Mouse (Mus musculus): ENCODE measurements around the gene Tnxb. TPM values are rescaled to one million over a fixed set of nuclear protein-coding genes. Genes with fewer than 3 reads are reported as not detected.

Gene Tnxb
- polyA plus RNA-seq, 1 experiment from 2014 or later: 0.62 TPM

- peaks cover 12% of the 10 kb centered on the region for H3K36me3 ChIP-seq (ENCODE audit: control insufficient read depth, insufficient read depth, low read length)
- under 1% methylated on average over 63 of the region's 66 CpGs for WGBS
- H3K9ac ChIP-seq (ENCODE audit: low read length): peak within 1 kb of the TSS; percentile 84
- H3K4me2 ChIP-seq (ENCODE audit: low read depth, low read length): peak within 1 kb of the TSS; percentile 87
- no peaks in the 10 kb centered on the region for H3K9me3 ChIP-seq (ENCODE audit: control insufficient read depth, low read length)
- peak within 1 kb of the TSS; percentile 84 for H3K4me3 ChIP-seq (ENCODE audit: low read length)
- H3K4me1 ChIP-seq (replicated peaks; ENCODE audit: control insufficient read depth, insufficient read depth, low read length): peaks cover 24% of the 10 kb centered on the region
- H3K27me3 ChIP-seq (ENCODE audit: control insufficient read depth, insufficient read depth, low read depth, low read length): no peaks in the 10 kb centered on the region
- peak within 1 kb of the TSS; percentile 36; the same call in 1 of the 2 replicates for H3K27ac ChIP-seq (ENCODE audit: low read length)
- peak; percentile 97 for ATAC-seq (ENCODE audit: low read depth)
These were observed 23.2 kb upstream of the Tnxb start, which contains the start of gene Atf6b for GRCm38 (mm10) chr17:34646906-34647787. Gene Atf6b (plus strand): TSS chr17:34647146.

GRCm38 (mm10) chr17:34648141-34648890 is 22.0 kb upstream of the Tnxb start:
- H3K4me2 ChIP-seq (ENCODE audit: low read depth, low read length): peak overlapping the region; percentile 87
- H3K9me3 ChIP-seq (ENCODE audit: control insufficient read depth, low read length): no peaks in the 10 kb centered on the region
- H3K27ac ChIP-seq (ENCODE audit: low read length): no peak overlapping the region
- H3K36me3 ChIP-seq (ENCODE audit: control insufficient read depth, insufficient read depth, low read length): peaks cover 13% of the 10 kb centered on the region
- no peaks in the 10 kb centered on the region for H3K27me3 ChIP-seq (ENCODE audit: control insufficient read depth, insufficient read depth, low read depth, low read length)
- 80% methylated on average over 16 of the region's 16 CpGs for WGBS
- peaks cover 24% of the 10 kb centered on the region for H3K4me1 ChIP-seq (replicated peaks; ENCODE audit: control insufficient read depth, insufficient read depth, low read length)
- H3K4me3 ChIP-seq (ENCODE audit: low read length): no peak overlapping the region
- no peak overlapping the region for H3K9ac ChIP-seq (ENCODE audit: low read length)
- ATAC-seq (ENCODE audit: low read depth): no peak

- Histone ChIP-seq H3K9me3 (ENCODE audit: control insufficient read depth, low read length) (no peaks in the 10 kb centered on the region), H3K4me1 (replicated peaks; ENCODE audit: control insufficient read depth, insufficient read depth, low read length) (peaks cover 23% of the 10 kb centered on the region), H3K9ac (ENCODE audit: low read length) (no peak overlapping the region), H3K27me3 (ENCODE audit: control insufficient read depth, insufficient read depth, low read depth, low read length) (no peaks in the 10 kb centered on the region), H3K4me3 (ENCODE audit: low read length) (no peak overlapping the region), H3K4me2 (ENCODE audit: low read depth, low read length) (no peak overlapping the region), H3K36me3 (ENCODE audit: control insufficient read depth, insufficient read depth, low read length) (peaks cover 13% of the 10 kb centered on the region), H3K27ac (ENCODE audit: low read length) (no peak overlapping the region)
- no peak for ATAC-seq (ENCODE audit: low read depth)
- 80% methylated on average over 18 of the region's 18 CpGs for WGBS
These were observed 21.1 kb upstream of the Tnxb start for GRCm38 (mm10) chr17:34649106-34649864.

- Histone ChIP-seq H3K4me1 (replicated peaks; ENCODE audit: control insufficient read depth, insufficient read depth, low read length) (peaks cover 26% of the 10 kb centered on the region), H3K9ac (ENCODE audit: low read length) (no peak overlapping the region), H3K27ac (ENCODE audit: low read length) (no peak overlapping the region), H3K4me2 (ENCODE audit: low read depth, low read length) (no peak overlapping the region), H3K4me3 (ENCODE audit: low read length) (no peak overlapping the region), H3K9me3 (ENCODE audit: control insufficient read depth, low read length) (no peaks in the 10 kb centered on the region), H3K36me3 (ENCODE audit: control insufficient read depth, insufficient read depth, low read length) (peaks cover 13% of the 10 kb centered on the region), H3K27me3 (ENCODE audit: control insufficient read depth, insufficient read depth, low read depth, low read length) (no peaks in the 10 kb centered on the region)
- no peak for ATAC-seq (ENCODE audit: low read depth)
- WGBS: 91% methylated on average over 14 of the region's 14 CpGs
These were observed 19.6 kb upstream of the Tnxb start for GRCm38 (mm10) chr17:34650781-34651180.

- 47% methylated on average over 19 of the region's 19 CpGs for WGBS
- no peak overlapping the region for H3K27ac ChIP-seq (ENCODE audit: low read length)
- no peaks in the 10 kb centered on the region for H3K27me3 ChIP-seq (ENCODE audit: control insufficient read depth, insufficient read depth, low read depth, low read length)
- ATAC-seq (ENCODE audit: low read depth): no peak
- no peak overlapping the region for H3K4me2 ChIP-seq (ENCODE audit: low read depth, low read length)
- no peak overlapping the region for H3K9ac ChIP-seq (ENCODE audit: low read length)
- peaks cover 13% of the 10 kb centered on the region for H3K36me3 ChIP-seq (ENCODE audit: control insufficient read depth, insufficient read depth, low read length)
- peaks cover 25% of the 10 kb centered on the region for H3K4me1 ChIP-seq (replicated peaks; ENCODE audit: control insufficient read depth, insufficient read depth, low read length)
- no peaks in the 10 kb centered on the region for H3K9me3 ChIP-seq (ENCODE audit: control insufficient read depth, low read length)
- H3K4me3 ChIP-seq (ENCODE audit: low read length): no peak overlapping the region
These were observed 18.7 kb upstream of the Tnxb start for GRCm38 (mm10) chr17:34651507-34652221.

GRCm38 (mm10) chr17:34652546-34652945 is 17.8 kb upstream of the Tnxb start:
- Histone ChIP-seq H3K9ac (ENCODE audit: low read length) (no peak overlapping the region), H3K27ac (ENCODE audit: low read length) (no peak overlapping the region), H3K36me3 (ENCODE audit: control insufficient read depth, insufficient read depth, low read length) (peaks cover 13% of the 10 kb centered on the region), H3K9me3 (ENCODE audit: control insufficient read depth, low read length) (no peaks in the 10 kb centered on the region), H3K27me3 (ENCODE audit: control insufficient read depth, insufficient read depth, low read depth, low read length) (no peaks in the 10 kb centered on the region), H3K4me1 (replicated peaks; ENCODE audit: control insufficient read depth, insufficient read depth, low read length) (peaks cover 25% of the 10 kb centered on the region), H3K4me2 (ENCODE audit: low read depth, low read length) (no peak overlapping the region), H3K4me3 (ENCODE audit: low read length) (no peak overlapping the region)
- 90% methylated on average over 10 of the region's 10 CpGs for WGBS
- ATAC-seq (ENCODE audit: low read depth): no peak

GRCm38 (mm10) chr17:34652985-34653384 is 17.4 kb upstream of the Tnxb start:
- Histone ChIP-seq H3K27ac (ENCODE audit: low read length) (no peak overlapping the region), H3K9me3 (ENCODE audit: control insufficient read depth, low read length) (no peaks in the 10 kb centered on the region), H3K4me1 (replicated peaks; ENCODE audit: control insufficient read depth, insufficient read depth, low read length) (peaks cover 20% of the 10 kb centered on the region), H3K9ac (ENCODE audit: low read length) (no peak overlapping the region), H3K4me2 (ENCODE audit: low read depth, low read length) (no peak overlapping the region), H3K36me3 (ENCODE audit: control insufficient read depth, insufficient read depth, low read length) (peaks cover 13% of the 10 kb centered on the region), H3K27me3 (ENCODE audit: control insufficient read depth, insufficient read depth, low read depth, low read length) (no peaks in the 10 kb centered on the region), H3K4me3 (ENCODE audit: low read length) (no peak overlapping the region)
- ATAC-seq (ENCODE audit: low read depth): no peak
- WGBS: 90% methylated on average over 8 of the region's 8 CpGs

GRCm38 (mm10) chr17:34653746-34654285 is 16.5 kb upstream of the Tnxb start:
- Histone ChIP-seq H3K9ac (ENCODE audit: low read length) (no peak overlapping the region), H3K4me3 (ENCODE audit: low read length) (no peak overlapping the region), H3K4me2 (ENCODE audit: low read depth, low read length) (no peak overlapping the region), H3K27ac (ENCODE audit: low read length) (no peak overlapping the region), H3K9me3 (ENCODE audit: control insufficient read depth, low read length) (no peaks in the 10 kb centered on the region), H3K36me3 (ENCODE audit: control insufficient read depth, insufficient read depth, low read length) (peaks cover 13% of the 10 kb centered on the region), H3K4me1 (replicated peaks; ENCODE audit: control insufficient read depth, insufficient read depth, low read length) (peaks cover 17% of the 10 kb centered on the region), H3K27me3 (ENCODE audit: control insufficient read depth, insufficient read depth, low read depth, low read length) (peaks cover under 1% of the 10 kb centered on the region; the same call in 1 of the 2 replicates)
- ATAC-seq (ENCODE audit: low read depth): no peak
- WGBS: 61% methylated on average over 9 of the region's 9 CpGs
